Mouse (Mus musculus) macrophage (primary cell): Measurements from ENCODE around the gene Dach2. TPM values are rescaled to one million over a fixed set of nuclear protein-coding genes. Genes with fewer than 3 reads are reported as not detected.
A peak's percentile ranks its signal among the peaks of the same experiment; 100 is the strongest.
"Not testable (repeated sequence)": the region's sequence is repeated elsewhere in the genome, so short reads cannot be mapped to it uniquely, and the experiment has no call there.

ENCODE experiments used
- H3K27ac ChIP-seq: fragments of 350-480 bp; formaldehyde crosslinking; 2 replicates; pipeline ENCODE4 v1.9.0; 2021
- H3K36me3 ChIP-seq: fragments of 350-480 bp; formaldehyde crosslinking; 2 replicates; pipeline ENCODE4 v1.9.0; 2021; ENCODE audit errors: inconsistent target
- H3K4me3 ChIP-seq: fragments of 350-480 bp; formaldehyde crosslinking; 2 replicates; pipeline ENCODE4 v1.9.0; 2021; ENCODE audit errors: inconsistent target
- H3K79me2 ChIP-seq: fragments of 350-480 bp; formaldehyde crosslinking; 2 replicates; pipeline ENCODE4 v1.9.0; 2021; ENCODE audit errors: inconsistent target
- WGBS: methylation state at CpG from one replicate; pipeline ENCODE4 v1.1.7; 2026; ENCODE audit warnings: inconsistent platforms; ENCODE audit not compliant: missing documents; 5-methylcytosine and 5-hydroxymethylcytosine counted together
- polyA plus RNA-seq: library from polyadenylated mRNA; stranded (reverse); fragments of 250-400 nt; gene quantifications from 3 replicates; pipeline ENCODE4 v1.2.4, GENCODE M21; 2018; ENCODE audit warnings: inconsistent platforms
- total RNA-seq, 78 experiments: library from RNA; depleted of rRNA; stranded (reverse); fragments of 250-400 nt; gene quantifications; 1 replicate in 9 of 78; 2 replicates in 24 of 78; 3 replicates in 43 of 78; 4 replicates in 2 of 78; pipeline ENCODE4 v1.2.4; 2018; ENCODE audit warnings: inconsistent platforms in 56 of 78

Gene Dach2
- under 1 TPM in 1 of 26 experiments, not detected in 25; 0.79 TPM for total RNA-seq (2018; cell fraction: chromatin; rRNA removed)
- not detected for total RNA-seq (2018; cell fraction: cytosol; rRNA removed)
- total RNA-seq (2018; cell fraction: nucleus; rRNA removed) = not detected
- not detected in 3 replicates for polyA plus RNA-seq

GRCm38 (mm10) chrX:113297404-113297803 is at the start of gene Dach2:
Gene Dach2, plus strand, starts transcription at chrX:113297510.
- H3K4me3 ChIP-seq = peak within 1 kb of the TSS; percentile 2; the same call in 1 of the 2 replicates
- WGBS = 22% methylated on average over 6 of the region's 21 CpGs

GRCm38 (mm10) chrX:113252427-113252826 is 44.9 kb upstream of the Dach2 start:
- H3K36me3 ChIP-seq, H3K27ac ChIP-seq, H3K79me2 ChIP-seq, H3K4me3 ChIP-seq: not testable (repeated sequence)
- 80% methylated on average over 1 of the region's 3 CpGs for WGBS

More at GRCm38 (mm10) chrX:113297404-113297803, at the start of gene Dach2:
- Histone ChIP-seq H3K79me2 (no peaks in the 10 kb centered on the region), H3K36me3 (no peaks in the 10 kb centered on the region), H3K27ac (no peak within 1 kb of the TSS)

GRCm38 (mm10) chrX:113298031-113298430 is 721 bp downstream of the Dach2 start:
- no peaks in the 10 kb centered on the region for H3K79me2 ChIP-seq
- no peaks in the 10 kb centered on the region for H3K36me3 ChIP-seq
- peak overlapping the region; percentile 2; the same call in 1 of the 2 replicates for H3K4me3 ChIP-seq
- no peak overlapping the region for H3K27ac ChIP-seq
- WGBS = 20% methylated on average over 16 of the region's 18 CpGs

- Histone ChIP-seq H3K36me3 (no peaks in the 10 kb centered on the region), H3K27ac (no peak overlapping the region), H3K4me3 (no peak overlapping the region), H3K79me2 (no peaks in the 10 kb centered on the region)
- WGBS = 26% methylated on average over 18 of the region's 19 CpGs
Measured at GRCm38 (mm10) chrX:113298468-113298867, 1.2 kb downstream of the Dach2 start.

- H3K4me3 ChIP-seq = no peak overlapping the region
- H3K27ac ChIP-seq = no peak overlapping the region
- 87% methylated on average over 4 of the region's 4 CpGs for WGBS
- H3K79me2 ChIP-seq = no peaks in the 10 kb centered on the region
- no peaks in the 10 kb centered on the region for H3K36me3 ChIP-seq
Measured at GRCm38 (mm10) chrX:113304323-113304722, 7.0 kb downstream of the Dach2 start.

- Histone ChIP-seq H3K36me3 (no peaks in the 10 kb centered on the region), H3K27ac (no peak overlapping the region), H3K4me3 (no peak overlapping the region), H3K79me2 (no peaks in the 10 kb centered on the region)
- 84% methylated on average over 3 of the region's 3 CpGs for WGBS
Measured at GRCm38 (mm10) chrX:113338143-113338542, 40.8 kb downstream of the Dach2 start.

GRCm38 (mm10) chrX:113394417-113394816 is 97.1 kb downstream of the Dach2 start:
- Histone ChIP-seq H3K36me3 (no peaks in the 10 kb centered on the region), H3K79me2 (no peaks in the 10 kb centered on the region), H3K4me3 (no peak overlapping the region), H3K27ac (no peak overlapping the region)
- WGBS = 57% methylated on average over 3 of the region's 3 CpGs

- Histone ChIP-seq H3K79me2 (no peaks in the 10 kb centered on the region), H3K27ac (no peak overlapping the region), H3K36me3 (no peaks in the 10 kb centered on the region), H3K4me3 (no peak overlapping the region)
- 92% methylated on average over 1 of the region's 1 CpGs for WGBS
Measured at GRCm38 (mm10) chrX:113408756-113409155, 111.4 kb downstream of the Dach2 start.

- Histone ChIP-seq H3K36me3 (no peaks in the 10 kb centered on the region), H3K79me2 (no peaks in the 10 kb centered on the region)
- WGBS = 82% methylated on average over 3 of the region's 3 CpGs
Measured at GRCm38 (mm10) chrX:113421517-113422187, 124.3 kb downstream of the Dach2 start.

GRCm38 (mm10) chrX:113482131-113482530 is 184.8 kb downstream of the Dach2 start:
- WGBS = 93% methylated on average over 1 of the region's 1 CpGs
- Histone ChIP-seq H3K4me3 (no peak overlapping the region), H3K79me2 (no peaks in the 10 kb centered on the region), H3K36me3 (no peaks in the 10 kb centered on the region), H3K27ac (no peak overlapping the region)

More at GRCm38 (mm10) chrX:113421517-113422187, 124.3 kb downstream of the Dach2 start:
- Histone ChIP-seq H3K27ac (no peak overlapping the region), H3K4me3 (no peak overlapping the region)

GRCm38 (mm10) chrX:113545106-113545505 is 247.8 kb downstream of the Dach2 start:
- no peak overlapping the region for H3K27ac ChIP-seq
- no peak overlapping the region for H3K4me3 ChIP-seq
- no peaks in the 10 kb centered on the region for H3K36me3 ChIP-seq
- WGBS = 83% methylated on average over 3 of the region's 3 CpGs
- no peaks in the 10 kb centered on the region for H3K79me2 ChIP-seq

- no peaks in the 10 kb centered on the region for H3K36me3 ChIP-seq
- no peak overlapping the region for H3K27ac ChIP-seq
- no peak overlapping the region for H3K4me3 ChIP-seq
- 46% methylated on average over 2 of the region's 2 CpGs for WGBS
- no peaks in the 10 kb centered on the region for H3K79me2 ChIP-seq
Measured at GRCm38 (mm10) chrX:113563897-113564296, 266.6 kb downstream of the Dach2 start.

GRCm38 (mm10) chrX:113666069-113666468 is 368.8 kb downstream of the Dach2 start:
- Histone ChIP-seq H3K36me3 (no peaks in the 10 kb centered on the region), H3K79me2 (no peaks in the 10 kb centered on the region), H3K27ac (no peak overlapping the region), H3K4me3 (no peak overlapping the region)

GRCm38 (mm10) chrX:113687163-113687562 is 389.9 kb downstream of the Dach2 start:
- Histone ChIP-seq H3K36me3 (no peaks in the 10 kb centered on the region), H3K27ac (no peak overlapping the region), H3K4me3 (no peak overlapping the region), H3K79me2 (no peaks in the 10 kb centered on the region)
- whole genome bisulfite sequencing = 79% methylated on average over 2 of the region's 2 CpGs

- Histone ChIP-seq H3K79me2 (no peaks in the 10 kb centered on the region), H3K36me3 (no peaks in the 10 kb centered on the region), H3K4me3 (no peak overlapping the region), H3K27ac (no peak overlapping the region)
- 100% methylated on average over 2 of the region's 2 CpGs for WGBS
Measured at GRCm38 (mm10) chrX:113712363-113712762, 415.1 kb downstream of the Dach2 start.

GRCm38 (mm10) chrX:113724124-113724523 is 426.8 kb downstream of the Dach2 start:
- Histone ChIP-seq H3K27ac (no peak overlapping the region), H3K36me3 (no peaks in the 10 kb centered on the region), H3K79me2 (no peaks in the 10 kb centered on the region), H3K4me3 (no peak overlapping the region)
